Mouse (Mus musculus) hindbrain, postnatal 0 days (tissue): ENCODE results near the gene Tuba8. TPM values are rescaled to one million over a fixed set of nuclear protein-coding genes. Genes with fewer than 3 reads are reported as not detected.
A peak's percentile ranks its signal among the peaks of the same experiment; 100 is the strongest.

Source experiments
- ATAC-seq: fragments of 200-750 bp; cut with Nextera tagmentation; 2 replicates; pipeline ENCODE4 v1.8.0; 2017; ENCODE audit warnings: mild to moderate bottlenecking, moderate TSS enrichment, moderate library complexity
- DNase-seq: peaks from one replicate; pipeline ENCODE4 v3.0.0-alpha.2; 2015; ENCODE audit warnings: low spot score
- H3K27ac ChIP-seq: fragments of 300-500 bp; sonication (generic); 2 replicates; pipeline ENCODE4 v1.5.1; 2014; ENCODE audit warnings: mild to moderate bottlenecking
- H3K27me3 ChIP-seq: fragments of 300-500 bp; sonication (generic); 2 replicates; pipeline ENCODE4 v1.6.1; 2014; ENCODE audit warnings: low read length, mixed read lengths; ENCODE audit not compliant: insufficient read depth
- H3K36me3 ChIP-seq: fragments of 300-500 bp; sonication (generic); 2 replicates; pipeline ENCODE4 v1.6.1; 2014; ENCODE audit warnings: low read length, mixed read lengths; ENCODE audit not compliant: insufficient read depth
- H3K4me1 ChIP-seq: fragments of 300-500 bp; sonication (generic); 2 replicates; pipeline ENCODE4 v1.6.1; 2014; ENCODE audit warnings: antibody characterized with exemption, low read length, mixed read lengths; ENCODE audit not compliant: insufficient read depth
- H3K4me2 ChIP-seq: fragments of 300-500 bp; sonication (generic); 2 replicates; pipeline ENCODE4 v1.6.1; 2014; ENCODE audit warnings: low read depth, mild to moderate bottlenecking, low read length, moderate library complexity, mixed read lengths
- H3K4me3 ChIP-seq: fragments of 300-500 bp; sonication (generic); 2 replicates; pipeline ENCODE4 v1.5.1; 2014; ENCODE audit warnings: low read length
- H3K9ac ChIP-seq: fragments of 300-500 bp; sonication (generic); replicated peaks from 2 replicates; pipeline ENCODE4 v1.6.1; 2014; ENCODE audit warnings: mild to moderate bottlenecking, low read length, moderate library complexity, mixed read lengths
- H3K9me3 ChIP-seq: fragments of 300-500 bp; sonication (generic); 2 replicates; pipeline ENCODE4 v1.6.1; 2016; ENCODE audit warnings: low read length, mixed read lengths
- CTCF ChIP-seq: IDR thresholded peaks from 2 replicates; pipeline ENCODE4 v1.5.1; 2016; ENCODE audit warnings: antibody characterized with exemption, control low read depth, low read depth
- WGBS: fragments of 180-500 bp; shearing (Covaris S2); extraction: QIAGEN DNeasy Blood & Tissue Kit; methylation state at CpG from one replicate; pipeline ENCODE4 v1.1.7; 2014; 5-methylcytosine and 5-hydroxymethylcytosine counted together
- polyA plus RNA-seq: library from polyadenylated mRNA; unstranded; fragments of >200 nt; fragmentation: Nextera tagmentation; extraction: Ambion mirVana; gene quantifications from 2 replicates; pipeline ENCODE4 v1.2.1, GENCODE M21; 2015
- total RNA-seq: library from RNA; depleted of rRNA; stranded (reverse); fragments of >200 nt; gene quantifications from 2 replicates; pipeline ENCODE4 v1.2.3, GENCODE M21; 2014

The Tuba8 gene
- total and polyA plus RNA-seq, 2 experiments from 2014 or later: 2.0 to 3.6 TPM

GRCm38 (mm10) chr6:121176011-121176730 is 34.3 kb upstream of the Tuba8 start:
- WGBS: 48% methylated on average over 14 of the region's 14 CpGs
- Histone ChIP-seq H3K27me3 (no peaks in the 10 kb centered on the region), H3K36me3 (no peaks in the 10 kb centered on the region), H3K4me2 (no peak overlapping the region), H3K4me3 (no peak overlapping the region), H3K4me1 (no peaks in the 10 kb centered on the region), H3K27ac (no peak overlapping the region), H3K9me3 (no peaks in the 10 kb centered on the region), H3K9ac (no peak overlapping the region)
- no peak for TF ChIP-seq CTCF
- ATAC-seq (peak; percentile 33; the same call in 1 of the 2 replicates), DNase-seq (no peak)

GRCm38 (mm10) chr6:121176731-121177098 is 33.8 kb upstream of the Tuba8 start:
- Histone ChIP-seq H3K36me3 (no peaks in the 10 kb centered on the region), H3K9me3 (no peaks in the 10 kb centered on the region), H3K4me3 (no peak overlapping the region), H3K27ac (no peak overlapping the region), H3K4me1 (no peaks in the 10 kb centered on the region), H3K27me3 (no peaks in the 10 kb centered on the region), H3K4me2 (no peak overlapping the region), H3K9ac (no peak overlapping the region)
- no peak for DNase-seq
- TF ChIP-seq CTCF: no peak
- WGBS: 72% methylated on average over 4 of the region's 4 CpGs
- ATAC-seq: no peak

GRCm38 (mm10) chr6:121177118-121177708 is 33.3 kb upstream of the Tuba8 start:
- Histone ChIP-seq H3K4me1 (no peaks in the 10 kb centered on the region), H3K36me3 (no peaks in the 10 kb centered on the region), H3K9me3 (no peaks in the 10 kb centered on the region), H3K4me3 (no peak overlapping the region), H3K27ac (no peak overlapping the region), H3K4me2 (no peak overlapping the region), H3K9ac (no peak overlapping the region), H3K27me3 (no peaks in the 10 kb centered on the region)
- no peak for ATAC-seq
- DNase-seq: no peak
- no peak for TF ChIP-seq CTCF
- 75% methylated on average over 7 of the region's 7 CpGs for WGBS

- Histone ChIP-seq H3K4me2 (no peak overlapping the region), H3K9me3 (no peaks in the 10 kb centered on the region), H3K27me3 (no peaks in the 10 kb centered on the region), H3K4me1 (no peaks in the 10 kb centered on the region; the same call in 1 of the 2 replicates), H3K36me3 (no peaks in the 10 kb centered on the region), H3K9ac (no peak overlapping the region), H3K27ac (no peak overlapping the region), H3K4me3 (no peak overlapping the region)
- 59% methylated on average over 7 of the region's 7 CpGs for WGBS
- DNase-seq (peak; percentile 85), ATAC-seq (0 out of 2 replicates have a peak, but pooled peaks have one; percentile 15)
- TF ChIP-seq CTCF: peak; percentile 76
These were observed 31.7 kb upstream of the Tuba8 start for GRCm38 (mm10) chr6:121178700-121179358.

GRCm38 (mm10) chr6:121179846-121180245 is 30.6 kb upstream of the Tuba8 start:
- no peak for TF ChIP-seq CTCF
- Histone ChIP-seq H3K36me3 (no peaks in the 10 kb centered on the region), H3K27ac (no peak overlapping the region), H3K4me1 (no peaks in the 10 kb centered on the region; the same call in 1 of the 2 replicates), H3K4me2 (no peak overlapping the region), H3K4me3 (no peak overlapping the region), H3K9me3 (no peaks in the 10 kb centered on the region), H3K27me3 (no peaks in the 10 kb centered on the region), H3K9ac (no peak overlapping the region)
- ATAC-seq (no peak), DNase-seq (no peak)
- 73% methylated on average over 7 of the region's 7 CpGs for WGBS

- TF ChIP-seq CTCF: no peak
- peak; percentile 96 for DNase-seq
- WGBS: 1% methylated on average over 32 of the region's 32 CpGs
- Histone ChIP-seq H3K36me3 (peaks cover 8% of the 10 kb centered on the region; the same call in 1 of the 2 replicates), H3K27ac (peak within 1 kb of the TSS; percentile 82), H3K9me3 (no peaks in the 10 kb centered on the region), H3K9ac (peak within 1 kb of the TSS; percentile 59), H3K4me1 (peaks cover 5% of the 10 kb centered on the region; the same call in 1 of the 2 replicates), H3K4me2 (peak within 1 kb of the TSS; percentile 74), H3K4me3 (peak within 1 kb of the TSS; percentile 52), H3K27me3 (no peaks in the 10 kb centered on the region)
- peak; percentile 94 for ATAC-seq
These were observed 26.9 kb upstream of the Tuba8 start, which contains the start of gene Pex26 for GRCm38 (mm10) chr6:121183414-121184173. Gene Pex26 (plus strand): TSS chr6:121183667.
